Mouse (Mus musculus) frontal cortex, postnatal 25 days (tissue): Measurements from ENCODE around the gene Cabp5.
A peak's percentile ranks its signal among the peaks of the same experiment; 100 is the strongest.
"Not testable (repeated sequence)": the region's sequence is repeated elsewhere in the genome, so short reads cannot be mapped to it uniquely, and the experiment has no call there.

Source experiments
- DNase-seq, 2 experiments: peaks; one replicate each; pipeline ENCODE4 v3.0.0; 2022; ENCODE audit warnings: low spot score in 2 of 2

Cabp5 gene

DNA sequence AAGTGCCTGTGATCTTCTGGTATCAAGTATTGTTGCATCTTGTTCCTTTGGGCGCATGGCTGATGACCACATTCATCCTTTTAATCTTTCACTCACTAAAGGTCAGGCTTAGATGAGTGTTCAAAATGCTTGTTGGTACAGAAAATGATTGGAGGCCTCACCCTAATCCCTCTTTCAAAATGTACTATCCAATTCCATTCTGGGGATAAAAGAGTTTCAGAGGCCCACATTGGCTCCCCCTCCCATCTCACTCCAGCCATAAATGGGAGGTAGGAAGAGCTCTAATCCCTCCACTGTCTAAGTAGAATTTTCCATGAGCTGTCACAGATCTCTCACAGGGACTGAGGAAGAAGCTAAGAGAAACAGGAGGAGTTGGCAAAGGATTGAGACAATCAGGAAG, at the start of gene Cabp5:
Gene Cabp5 (plus strand): TSS at position 301 of the 400 bp plus-strand sequence.
- DNase-seq = no peak

DNA sequence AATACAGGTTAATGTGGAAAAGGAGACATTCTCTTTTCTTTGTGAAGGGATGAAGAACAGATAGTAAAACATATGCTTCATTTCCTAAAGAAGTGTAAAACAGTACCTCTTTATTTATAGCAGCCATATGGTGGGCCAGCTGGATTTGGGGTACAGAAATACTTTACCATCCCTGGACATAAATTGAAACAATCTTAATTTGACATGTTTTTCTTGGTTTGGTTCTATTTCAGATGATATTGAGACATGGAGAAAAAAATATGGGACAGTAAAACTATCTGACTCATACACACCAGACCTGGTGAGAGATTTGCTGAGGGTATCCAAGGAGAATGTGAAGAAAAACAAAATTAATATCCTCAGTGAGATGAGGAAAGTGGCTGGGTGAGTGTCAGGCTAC, 42.0 kb upstream of the Cabp5 start:
- peak in 1 of 2 experiments; percentile 15 for DNase-seq

DNA sequence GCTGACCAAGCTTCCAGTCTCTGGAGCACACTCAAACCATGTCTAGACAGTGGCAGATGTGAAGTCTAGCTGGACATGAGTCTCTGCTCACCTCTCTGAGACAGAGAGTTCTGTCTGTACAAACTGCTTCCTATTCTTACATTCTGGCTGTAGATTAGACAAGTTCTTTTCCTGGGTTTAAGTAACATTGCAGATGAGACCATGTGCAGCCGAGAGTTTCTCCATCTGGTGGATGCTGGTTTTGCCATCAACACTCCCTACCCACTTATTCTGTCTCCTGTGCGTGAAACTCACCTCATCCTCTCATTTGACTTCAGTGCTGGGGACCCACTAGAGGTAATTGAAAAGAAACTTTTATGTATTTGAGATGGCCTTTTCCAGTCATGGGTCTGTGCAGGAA, 17.3 kb upstream of the Cabp5 start:
- no peak for DNase-seq

DNA sequence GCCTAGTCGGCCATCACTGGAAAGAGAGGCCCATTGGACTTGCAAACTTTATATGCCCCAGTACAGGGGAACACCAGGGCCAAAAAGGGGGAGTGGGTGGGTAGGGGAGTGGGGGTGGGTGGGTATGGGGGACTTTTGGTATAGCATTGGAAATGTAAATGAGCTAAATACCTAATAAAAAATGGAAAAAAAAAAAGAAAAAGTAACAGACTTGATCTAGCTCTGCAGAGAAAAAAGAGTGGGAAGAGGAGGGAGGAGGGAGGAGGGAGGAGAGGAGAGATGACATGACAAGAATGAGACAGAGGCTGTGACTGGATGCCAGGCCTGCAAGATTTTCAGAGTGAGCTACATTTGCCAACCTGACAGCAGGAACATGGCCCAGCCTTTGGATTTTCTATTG, 52.6 kb downstream of the Cabp5 start, which contains the start of gene Bsph1:
Gene Bsph1 (plus strand): TSS at position 301 of the 400 bp plus-strand sequence.
- DNase-seq = not testable (repeated sequence)
